Comparison of ENCODE assay signal across 8 mouse cellular contexts in genomic region chr4:134000466-134001438, GRCm38 (mm10). TPM values are rescaled to one million over a fixed set of nuclear protein-coding genes. Genes with fewer than 3 reads are reported as not detected.
A peak's percentile ranks its signal among the peaks of the same experiment; 100 is the strongest.
DNase-seq lines count a peak whose midpoint lies in the region; ATAC-seq and TF ChIP-seq lines count a peak whose summit lies in the region.

Gene Dhdds (minus strand): TSS chr4:134000918.

- no peak for TF ChIP-seq CTCF in gastrocnemius, adult 2 months (IDR thresholded peaks at IDR 0.05)
- TF ChIP-seq CTCF in hindbrain, postnatal 0 days (IDR thresholded peaks at IDR 0.05; ENCODE audit: low read depth) = no peak
- no peak for TF ChIP-seq CTCF in left cerebral cortex, adult 2 months (IDR thresholded peaks at IDR 0.05)

- peak within 1 kb of the TSS; percentile 94 for H3K27ac ChIP-seq in gastrocnemius, adult 2 months
- peak within 1 kb of the TSS; percentile 42; the same call in 1 of the 2 replicates for H3K27ac ChIP-seq in hindbrain, postnatal 0 days
- H3K27ac ChIP-seq in left cerebral cortex, adult 2 months = peak within 1 kb of the TSS; percentile 88

- DNase-seq in ZHBTc4 (ENCODE audit: low read depth, low spot score) = peak; percentile 100
- peak; percentile 97 for DNase-seq in gastrocnemius, adult 2 months
- peak; percentile 99 for DNase-seq in hindbrain, postnatal 0 days (ENCODE audit: low spot score)
- peak; percentile 93 to 95 for DNase-seq in left cerebral cortex, adult 2 months (ENCODE audit: extremely low spot score in 1 of 2, low spot score in 2 of 2)
- peak; percentile 96 for DNase-seq in right cerebral cortex, adult 2 months (ENCODE audit: low spot score in 2 of 2)
- DNase-seq in urinary bladder, postnatal 14 days (ENCODE audit: low spot score) = peak; percentile 96

- H3K9me3 ChIP-seq in hindbrain, postnatal 0 days (ENCODE audit: low read length) = no peaks in the 10 kb centered on the region

- 2% methylated on average over 49 of the region's 49 CpGs for WGBS in hindbrain, postnatal 0 days

- H3K36me3 ChIP-seq in hindbrain, postnatal 0 days (ENCODE audit: insufficient read depth, low read length) = peaks cover 5% of the 10 kb centered on the region; the same call in 1 of the 2 replicates

- H3K4me2 ChIP-seq in hindbrain, postnatal 0 days (ENCODE audit: low read depth, low read length) = peak within 1 kb of the TSS; percentile 89

- peak within 1 kb of the TSS; percentile 78 for H3K4me3 ChIP-seq in gastrocnemius, adult 2 months
- H3K4me3 ChIP-seq in hindbrain, postnatal 0 days (ENCODE audit: low read length) = peak within 1 kb of the TSS; percentile 79
- H3K4me3 ChIP-seq in left cerebral cortex, adult 2 months = peak within 1 kb of the TSS; percentile 79

- H3K9ac ChIP-seq in hindbrain, postnatal 0 days (replicated peaks; ENCODE audit: low read length) = peak within 1 kb of the TSS; percentile 60

- intact Hi-C loops in gastrocnemius, adult 2 months (cut with DNase I) = loop anchor here (5.0 kb wide), 1 partner anchor 33 kb away; the partner anchor contains the start of gene Hmgn2
- intact Hi-C loops in left cerebral cortex, adult 2 months (cut with DNase I) = loop anchor here (2.0 kb wide), 1 partner anchor 34 kb away; no protein-coding TSS in a partner anchor

- ATAC-seq in common myeloid progenitor, adult 5-6 weeks (replicated peaks; ENCODE audit: low read depth, poor library complexity, severe bottlenecking) = peak; percentile 99
- ATAC-seq in hindbrain, postnatal 0 days = peak; percentile 100
- ATAC-seq in megakaryocyte, adult 5-6 weeks (ENCODE audit: poor library complexity, severe bottlenecking) = peak; percentile 98

- no peaks in the 10 kb centered on the region for H3K27me3 ChIP-seq in hindbrain, postnatal 0 days (ENCODE audit: insufficient read depth, low read length)

- peaks cover 3% of the 10 kb centered on the region; the same call in 1 of the 2 replicates for H3K4me1 ChIP-seq in hindbrain, postnatal 0 days (ENCODE audit: insufficient read depth, low read length)

RNA-seq across cellular contexts. Expression of gene Dhdds, which starts in this region (rescaled TPM):
- 13.2 and 21.0 TPM in 2 replicates for total RNA-seq in common myeloid progenitor, adult 5-6 weeks (2017)
- 10 to 100 TPM; 10.8 to 11.6 TPM for total RNA-seq in gastrocnemius, adult 2 months (2021)
- total RNA-seq in hindbrain, postnatal 0 days (2014; rRNA removed) = 43.1 and 49.5 TPM in 2 replicates
- 41.5 and 41.8 TPM in 2 replicates for polyA plus RNA-seq in hindbrain, postnatal 0 days (2015; fragmentation: Nextera tagmentation; extraction: Ambion mirVana)
- 10 to 100 TPM; 61.4 to 62.2 TPM for total RNA-seq in left cerebral cortex, adult 2 months (2021)
- 26.6 and 28.9 TPM in 2 replicates for total RNA-seq in megakaryocyte, adult 5-6 weeks (2015)
- total RNA-seq in megakaryocyte, adult 5-6 weeks (2017) = 17.9 and 24.0 TPM in 2 replicates

Comparison
In these comparisons a context has a peak if more than half of its experiments do, and no peak if none do; other contexts are left out.
1. Peak in every context shown above with its lines: DNase-seq, ATAC-seq, H3K4me3 ChIP-seq and H3K27ac ChIP-seq.
2. H3K27ac ChIP-seq: peak in every context shown above with its lines; median percentile 94 in gastrocnemius, adult 2 months; 88 in left cerebral cortex, adult 2 months; 42 in hindbrain, postnatal 0 days.